Mouse (Mus musculus): ENCODE measurements around the gene Dmrt3. TPM values are rescaled to one million over a fixed set of nuclear protein-coding genes. Genes with fewer than 3 reads are reported as not detected.

Gene Dmrt3
- total RNA-seq (2021), result not detected
- long read RNA-seq, experiment 1, result 0 reads
- long read RNA-seq, experiment 2, result 0 reads

DNA sequence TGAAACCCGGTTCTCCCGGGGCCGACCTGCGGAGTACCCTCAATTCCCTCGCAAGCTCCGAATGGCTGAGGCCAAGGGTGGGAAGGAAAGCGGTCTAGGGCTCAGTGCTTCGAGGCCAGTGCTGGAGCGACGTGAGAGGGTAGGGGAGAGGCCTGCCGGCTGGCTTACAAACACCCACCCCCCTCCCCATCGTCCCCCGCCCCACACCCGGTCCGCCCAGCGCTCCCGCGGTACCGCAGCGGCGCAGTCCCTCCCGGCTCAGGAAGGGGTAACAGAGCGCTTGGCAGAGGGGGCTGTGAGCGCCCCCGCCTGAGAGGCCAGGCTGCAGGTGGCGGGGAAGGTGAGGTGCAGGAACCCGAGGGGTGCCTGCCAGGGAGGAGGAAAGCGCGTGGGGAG, at the start of gene Dmrt3:
Dmrt3 (plus strand) TSS at position 287 of the 396 bp plus-strand sequence.
- DNase-seq, result no peak
- intact Hi-C loops (cut with DNase I; ENCODE audit: low total_unique reads), result no loop called here

DNA sequence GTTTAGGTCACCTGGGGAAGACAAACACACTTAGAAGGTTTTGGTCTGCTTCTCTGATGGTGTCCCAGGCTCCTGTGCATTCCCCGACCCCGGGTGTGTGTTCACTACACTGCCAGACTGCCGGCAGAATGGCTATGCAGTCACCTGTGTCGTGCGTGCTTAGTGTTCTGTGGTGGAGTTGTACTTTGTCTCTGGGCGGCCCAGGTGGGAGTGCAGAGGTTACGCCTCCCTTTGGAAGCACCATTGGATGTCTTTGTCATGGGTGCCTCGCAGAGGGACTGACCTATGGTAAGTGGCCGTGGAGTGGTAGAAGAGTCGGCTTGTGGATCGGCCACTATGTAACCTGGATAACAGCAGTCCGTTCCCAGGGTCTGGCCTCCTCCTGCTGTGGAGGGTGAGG, 45.7 kb upstream of the Dmrt3 start:
- DNase-seq, result no peak
- intact Hi-C loops (cut with DNase I; ENCODE audit: low total_unique reads), result no loop called here

DNA sequence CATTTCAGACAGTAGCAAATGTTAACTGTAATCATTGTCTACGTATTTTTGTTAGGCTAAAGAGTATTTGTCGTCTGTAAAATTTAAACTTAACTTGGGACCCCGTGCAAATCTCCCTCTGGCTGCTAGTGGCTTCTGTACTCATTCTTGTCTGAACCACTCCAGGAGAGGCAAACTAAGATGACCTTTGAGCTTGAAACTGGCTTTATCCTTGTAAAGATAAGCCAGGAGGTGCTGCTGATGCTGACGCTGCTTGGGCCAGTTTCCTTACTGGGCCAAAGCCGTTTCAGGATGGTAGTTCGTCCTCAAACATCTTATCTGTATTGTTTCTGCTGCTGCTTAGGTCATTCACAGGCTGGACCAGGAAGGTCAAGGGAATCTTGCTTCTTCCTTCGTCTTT, 40.3 kb upstream of the Dmrt3 start:
- intact Hi-C loops (cut with DNase I; ENCODE audit: low total_unique reads), result no loop called here

DNA sequence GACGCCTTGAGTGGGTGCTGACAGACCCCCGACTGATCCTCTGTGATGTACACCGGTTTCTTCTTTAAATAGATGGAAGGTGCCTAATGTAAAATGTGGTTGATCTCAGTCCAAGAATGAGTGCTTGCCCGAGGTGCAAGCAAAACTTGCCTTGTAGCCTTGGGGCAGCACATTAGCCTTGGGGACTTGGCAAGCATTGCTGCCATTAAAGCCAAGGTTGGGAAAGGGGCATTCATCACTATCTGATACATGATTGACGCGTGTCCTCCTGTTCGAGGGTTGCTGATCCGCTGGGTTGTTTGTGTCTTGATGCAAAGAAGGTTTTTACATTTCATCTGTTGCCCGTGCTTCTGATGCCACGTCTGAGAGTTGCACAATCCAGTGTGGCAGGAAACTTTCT, 35.7 kb upstream of the Dmrt3 start:
- intact Hi-C loops (cut with DNase I; ENCODE audit: low total_unique reads), result no loop called here
- no peak for DNase-seq

More for the DNA sequence above, 40.3 kb upstream of the Dmrt3 start:
- no peak for DNase-seq

DNA sequence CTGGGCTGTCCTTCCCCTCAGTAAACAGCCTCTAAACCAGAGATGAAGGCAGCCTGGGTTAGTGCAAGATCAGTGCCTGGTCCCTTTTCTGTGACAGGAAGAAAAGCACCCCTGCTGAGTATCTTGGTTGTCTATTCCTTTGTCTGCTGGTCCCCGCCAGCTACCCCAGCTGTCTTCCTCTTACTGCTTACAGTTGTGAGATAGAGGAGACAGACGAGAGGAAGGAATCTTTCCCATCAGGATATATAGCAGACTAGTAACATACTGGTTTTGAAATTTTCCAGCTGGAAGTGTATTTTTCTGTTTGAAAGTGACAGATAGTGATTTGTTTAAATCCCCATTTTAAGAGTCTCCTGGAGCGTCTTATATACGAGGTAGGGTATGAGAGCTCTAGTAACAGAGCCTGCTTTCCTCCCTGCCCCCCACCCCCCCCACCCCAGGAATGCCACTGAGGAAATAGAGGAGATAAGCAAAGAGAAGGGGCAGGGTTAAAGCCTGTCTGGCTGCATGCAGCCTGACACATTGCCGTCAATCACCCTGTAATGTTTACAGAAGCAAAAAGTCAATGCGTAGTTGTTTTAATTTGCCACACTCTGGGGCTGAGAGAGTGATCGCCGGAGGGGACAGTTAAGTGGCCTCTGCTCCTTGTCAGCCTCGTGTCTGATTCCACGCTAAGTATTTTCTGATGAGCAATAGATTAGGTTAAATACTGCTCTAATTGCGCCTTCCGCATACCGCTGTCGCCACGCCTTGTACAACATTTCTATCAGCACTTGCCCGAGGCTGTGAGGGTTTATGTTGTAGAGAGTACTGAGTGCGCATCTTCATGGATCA, 34.9 kb upstream of the Dmrt3 start:
- intact Hi-C loops (cut with DNase I; ENCODE audit: low total_unique reads), result no loop called here
- DNase-seq, result no peak

DNA sequence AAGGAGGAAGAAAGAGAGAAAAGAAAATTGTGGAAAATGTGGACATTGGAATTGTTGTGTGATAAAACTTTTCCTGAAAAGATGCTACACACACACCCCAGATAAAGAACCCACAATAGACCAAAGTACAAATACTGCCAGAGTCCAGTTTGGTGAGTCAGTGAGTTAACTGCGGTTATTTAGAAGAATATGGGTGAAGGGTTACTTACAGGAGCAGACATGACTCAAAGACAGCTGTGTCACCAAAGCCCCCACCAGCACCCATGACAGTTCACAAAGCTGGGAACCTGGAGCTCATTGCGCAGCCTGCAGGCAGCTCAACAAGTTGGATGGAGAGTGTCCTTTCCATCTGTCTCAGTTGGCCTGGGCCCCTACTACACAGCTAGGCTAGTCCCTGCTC, 31.7 kb upstream of the Dmrt3 start:
- no peak for DNase-seq

DNA sequence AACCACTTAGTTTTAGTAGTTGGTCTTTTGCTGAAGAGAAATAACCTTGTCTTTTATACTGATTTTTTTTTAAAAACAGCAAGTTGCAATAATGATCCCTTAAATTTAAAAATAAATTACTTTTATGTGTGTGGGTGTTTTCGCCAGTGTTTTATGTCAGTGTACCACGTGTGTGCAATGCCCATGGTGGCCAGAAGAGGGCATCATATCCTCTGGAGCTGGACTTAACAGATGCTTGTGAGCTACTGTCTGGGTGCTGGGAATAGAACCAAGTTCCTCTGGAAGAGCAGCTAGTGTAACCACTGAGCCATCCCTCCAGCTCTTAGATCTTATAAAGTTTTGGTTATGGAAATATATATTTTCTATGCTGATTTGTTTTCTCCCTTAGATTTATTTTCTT, 30.7 kb upstream of the Dmrt3 start:
- DNase-seq, result no peak
- intact Hi-C loops (cut with DNase I; ENCODE audit: low total_unique reads), result no loop called here

More for the DNA sequence above, 31.7 kb upstream of the Dmrt3 start:
- intact Hi-C loops (cut with DNase I; ENCODE audit: low total_unique reads), result no loop called here

DNA sequence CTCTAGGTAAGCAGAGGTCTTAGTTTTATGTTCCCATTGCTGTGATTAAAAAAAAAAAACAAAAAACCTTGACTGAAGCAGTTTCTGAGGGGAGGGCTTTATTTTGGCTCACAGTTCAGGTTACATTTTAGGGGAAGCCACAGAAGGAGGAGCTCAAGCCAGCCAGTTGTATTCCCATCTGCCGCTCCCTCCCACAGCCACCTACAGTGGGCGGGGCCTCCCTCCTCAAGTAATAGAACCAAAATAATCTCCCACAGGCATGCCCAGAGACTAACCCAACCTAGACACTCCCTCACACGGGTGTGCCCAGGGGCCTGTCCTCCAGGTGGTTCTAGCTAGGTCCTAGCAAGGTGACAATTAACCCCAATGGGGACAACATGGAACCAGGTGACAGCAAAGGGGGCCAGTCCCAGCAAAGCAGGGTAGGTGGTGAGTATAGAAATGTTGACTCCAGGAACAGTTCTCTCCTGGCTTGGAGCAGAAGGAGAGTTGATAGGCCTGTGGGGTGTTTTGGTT, 12.3 kb upstream of the Dmrt3 start:
- DNase-seq, result no peak

DNA sequence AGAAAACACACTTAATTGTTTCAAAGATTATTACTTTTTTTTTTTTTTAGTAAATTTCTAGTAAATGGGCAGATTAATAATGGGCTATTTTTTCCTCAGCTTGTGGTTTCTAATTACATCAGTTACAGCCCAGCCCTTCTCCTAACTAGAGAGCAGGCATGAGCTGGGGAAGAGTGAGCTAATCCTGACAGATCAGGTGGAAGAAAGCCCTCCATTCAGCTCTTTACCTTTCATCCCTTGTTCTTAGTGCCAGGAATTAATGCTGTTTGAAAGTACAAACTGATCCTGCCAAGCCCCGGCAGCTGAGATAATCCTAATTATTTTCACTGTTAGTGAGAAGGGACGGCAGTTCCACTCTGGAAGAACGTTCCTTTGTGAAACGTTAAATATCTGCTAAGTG, 11.5 kb upstream of the Dmrt3 start:
- DNase-seq, result no peak
- intact Hi-C loops (cut with DNase I; ENCODE audit: low total_unique reads), result no loop called here

More for the DNA sequence above, 12.3 kb upstream of the Dmrt3 start:
- intact Hi-C loops (cut with DNase I; ENCODE audit: low total_unique reads), result no loop called here

DNA sequence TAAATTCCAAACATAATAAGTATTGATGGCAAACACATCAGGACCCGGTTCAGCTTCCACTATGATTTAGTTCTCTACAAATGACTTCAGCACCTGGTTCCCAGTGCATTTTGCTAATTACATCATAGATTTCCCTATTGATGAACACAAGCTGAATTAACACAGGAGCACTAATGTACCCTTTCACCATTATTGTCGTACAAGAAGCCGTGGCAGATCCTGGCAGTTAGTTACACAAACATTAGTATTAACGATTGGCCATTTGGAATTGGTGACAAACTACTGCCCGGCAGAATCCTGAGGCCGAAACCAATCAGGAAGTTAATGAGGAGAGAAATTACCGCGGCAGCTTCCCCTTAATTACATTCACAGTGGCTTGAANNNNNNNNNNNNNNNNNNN, 8.1 kb upstream of the Dmrt3 start:
- intact Hi-C loops (cut with DNase I; ENCODE audit: low total_unique reads), result no loop called here
- DNase-seq, result no peak

DNA sequence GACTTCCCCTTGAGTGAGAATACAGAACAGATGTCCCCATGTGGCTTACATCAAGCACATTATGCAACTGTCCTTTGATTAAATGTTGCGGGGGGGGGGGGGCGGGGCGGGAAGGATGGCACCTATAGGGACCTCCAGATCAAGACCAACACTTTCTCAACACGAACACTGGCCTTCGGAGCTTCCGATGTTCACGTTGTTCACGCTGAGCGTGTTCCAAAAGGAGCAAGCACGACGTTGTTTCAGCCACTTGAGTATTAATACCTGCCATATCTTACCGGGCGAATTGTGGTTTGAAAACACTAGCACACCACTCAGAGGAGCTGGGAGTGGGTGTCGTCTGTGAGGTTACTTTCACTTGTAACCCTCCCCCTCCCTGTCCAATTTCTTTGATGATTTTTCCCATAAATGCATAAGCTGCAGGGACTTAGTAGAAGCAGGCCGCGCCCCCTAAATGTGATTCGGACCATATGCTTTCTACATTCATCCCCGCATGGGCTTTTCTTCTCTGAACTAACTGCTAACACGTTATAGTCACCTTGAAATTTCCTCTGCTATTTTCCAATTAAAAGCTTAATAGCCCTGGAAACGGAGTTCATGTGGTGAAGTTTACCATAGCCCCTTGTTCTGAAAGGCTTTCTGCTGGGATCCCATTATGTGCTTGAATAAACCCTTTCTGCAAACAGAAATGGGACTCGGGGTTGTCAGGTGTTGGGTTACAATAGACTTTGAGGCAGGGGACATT, 2.5 kb upstream of the Dmrt3 start:
- DNase-seq, result no peak
- intact Hi-C loops (cut with DNase I; ENCODE audit: low total_unique reads), result no loop called here

DNA sequence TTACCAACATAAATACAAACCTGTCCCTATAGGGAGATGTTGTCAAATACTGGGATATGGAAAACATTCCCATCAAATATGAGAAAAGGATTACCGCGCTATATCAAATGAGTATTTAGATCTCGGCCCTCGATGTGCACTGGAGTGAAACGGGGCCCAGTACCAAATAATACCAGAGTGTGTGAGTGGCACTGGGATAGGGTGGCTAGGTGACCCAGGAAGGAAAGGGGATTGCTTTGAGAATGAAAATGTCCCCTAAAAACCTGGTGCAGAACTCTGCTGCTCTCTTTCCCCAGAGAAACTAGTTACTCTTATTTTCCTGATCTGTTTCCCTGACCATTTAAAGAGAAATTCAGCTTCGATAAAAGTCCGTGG, 1.9 kb upstream of the Dmrt3 start:
- DNase-seq, result no peak
- intact Hi-C loops (cut with DNase I; ENCODE audit: low total_unique reads), result no loop called here

DNA sequence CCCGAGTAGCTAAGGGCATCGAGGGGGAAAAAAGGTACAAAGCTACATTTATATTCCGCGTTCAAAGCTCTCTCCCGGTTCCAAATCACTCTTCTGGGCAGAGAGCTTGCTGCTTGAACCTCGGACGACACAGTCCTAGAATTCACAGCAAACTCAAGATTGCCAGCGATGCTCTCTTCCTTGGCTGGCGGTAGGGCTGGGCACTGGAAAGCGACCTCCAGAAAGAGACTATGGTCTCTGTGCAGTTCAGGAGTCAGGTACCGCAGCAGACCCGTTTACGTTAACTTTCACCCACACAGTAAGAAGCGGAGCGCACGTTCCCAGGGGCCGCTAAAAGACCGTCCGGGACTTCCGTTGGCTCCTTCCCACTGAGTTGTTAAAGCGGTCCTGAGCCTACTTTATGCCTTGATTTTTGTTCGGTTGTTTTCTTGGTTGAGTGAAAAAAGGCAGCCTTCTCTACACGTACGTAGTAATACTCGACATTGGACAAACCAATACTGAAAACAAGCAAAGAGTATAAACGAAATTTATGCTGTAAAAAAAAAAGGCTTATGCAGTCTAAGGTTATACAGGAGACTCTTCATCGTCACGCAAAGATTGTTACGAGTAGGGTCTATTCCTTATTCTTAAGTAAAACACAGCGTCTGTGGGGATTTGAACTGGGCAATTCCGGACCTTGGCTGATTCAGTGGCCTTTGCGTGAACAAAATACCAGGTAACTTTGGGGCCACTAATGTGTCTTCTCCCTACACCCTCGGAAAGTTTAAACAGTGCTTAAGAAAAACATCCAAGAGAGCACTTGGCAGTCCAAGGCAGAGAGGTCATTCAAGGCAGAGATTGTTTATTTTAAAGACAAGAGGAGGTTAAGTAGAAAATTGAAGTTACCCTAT, 895 bp upstream of the Dmrt3 start:
- intact Hi-C loops (cut with DNase I; ENCODE audit: low total_unique reads), result no loop called here
- DNase-seq, result no peak

DNA sequence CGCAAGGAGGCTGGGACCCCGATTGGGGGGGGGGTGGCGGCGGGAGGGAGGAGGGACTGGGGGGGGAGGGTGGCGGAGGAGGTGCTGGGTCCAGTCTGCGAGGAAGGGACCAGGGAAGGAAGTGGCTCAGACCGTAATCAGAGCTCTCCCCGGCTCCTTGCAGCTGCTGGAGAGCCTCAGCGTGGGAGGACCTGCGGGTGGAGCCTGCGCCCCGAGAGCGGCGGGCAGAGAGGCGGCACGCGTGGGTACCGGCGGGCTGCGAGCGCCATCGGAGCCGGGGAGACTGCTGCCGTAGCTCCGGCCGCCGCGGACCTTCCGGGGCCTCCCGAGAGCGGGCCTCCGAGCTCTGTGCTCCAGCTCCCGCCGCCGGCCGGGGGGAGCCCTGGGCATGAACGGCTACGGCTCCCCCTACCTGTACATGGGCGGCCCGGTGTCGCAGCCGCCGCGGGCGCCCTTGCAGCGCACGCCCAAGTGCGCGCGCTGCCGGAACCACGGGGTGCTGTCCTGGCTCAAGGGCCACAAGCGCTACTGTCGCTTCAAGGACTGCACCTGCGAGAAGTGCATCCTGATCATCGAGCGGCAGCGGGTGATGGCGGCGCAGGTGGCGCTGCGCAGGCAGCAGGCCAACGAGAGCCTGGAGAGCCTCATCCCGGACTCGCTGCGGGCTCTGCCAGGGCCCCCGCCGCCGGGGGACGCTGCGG, 460 bp downstream of the Dmrt3 start:
- intact Hi-C loops (cut with DNase I; ENCODE audit: low total_unique reads), result no loop called here
- DNase-seq, result no peak

DNA sequence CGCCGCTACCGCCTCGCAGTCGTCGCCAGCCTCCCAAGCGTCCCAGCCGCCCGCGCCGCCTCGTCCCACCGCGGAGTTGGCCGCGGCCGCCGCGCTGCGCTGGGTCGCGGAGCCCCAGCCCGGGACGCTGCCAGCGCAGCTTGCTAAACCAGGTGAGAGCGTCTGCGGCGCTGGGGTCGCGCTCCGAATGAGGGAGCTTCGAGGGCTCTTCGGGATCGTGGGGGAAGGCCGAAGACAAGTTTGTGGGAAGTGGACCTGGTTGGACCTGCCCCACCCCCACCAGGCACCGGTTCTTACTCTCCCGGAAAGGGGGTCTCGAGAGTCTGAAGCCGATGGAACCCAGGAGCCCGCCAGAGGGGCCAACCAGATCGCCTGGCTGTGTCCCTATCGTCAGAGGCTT, 1.0 kb downstream of the Dmrt3 start:
- intact Hi-C loops (cut with DNase I; ENCODE audit: low total_unique reads), result no loop called here
- no peak for DNase-seq

DNA sequence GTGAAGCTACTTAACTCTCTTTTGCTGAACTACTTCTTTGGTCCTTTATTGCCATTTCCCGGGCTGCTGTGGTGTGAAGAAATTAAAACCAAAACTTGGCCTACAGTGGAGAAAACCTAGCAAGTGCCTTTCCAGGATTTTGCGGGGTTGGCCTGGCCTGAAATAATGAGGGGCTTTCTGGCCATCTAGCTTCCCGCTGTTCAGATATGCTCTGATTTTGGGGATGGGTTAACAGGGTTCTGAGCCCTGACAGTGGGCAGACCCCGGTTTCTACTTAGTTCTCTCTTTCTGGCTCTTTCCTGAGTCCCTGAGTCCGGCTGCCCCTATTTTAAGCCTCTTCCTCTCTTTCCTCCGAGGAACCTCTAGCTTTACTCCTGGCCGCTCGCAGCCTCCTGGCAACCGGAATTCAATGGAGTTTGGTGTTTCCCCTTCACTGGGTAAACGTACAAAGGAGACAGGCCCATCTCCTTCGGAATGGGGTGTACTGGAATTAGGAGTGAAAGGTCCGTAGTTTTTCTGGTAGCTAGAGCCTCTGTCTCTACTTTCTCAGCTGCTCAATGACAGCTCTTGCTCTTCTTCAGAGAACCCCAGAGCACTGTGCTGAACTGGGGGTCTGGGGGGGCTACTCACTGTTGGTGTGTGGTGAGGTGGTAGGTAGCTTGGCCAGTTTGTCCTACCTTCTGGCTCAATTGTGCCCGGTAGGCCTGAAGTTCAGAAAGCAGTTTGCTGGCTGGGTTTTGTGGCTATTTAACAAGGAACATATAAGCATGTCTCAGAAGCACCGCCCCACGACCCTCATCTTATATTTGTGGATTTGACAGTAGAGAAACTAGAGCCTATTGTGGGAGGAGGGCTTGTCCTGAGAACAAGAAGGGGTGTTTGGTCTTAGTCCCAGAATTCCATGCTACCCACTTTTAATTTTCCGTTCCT, 2.0 kb downstream of the Dmrt3 start:
- intact Hi-C loops (cut with DNase I; ENCODE audit: low total_unique reads), result no loop called here
- DNase-seq, result no peak

DNA sequence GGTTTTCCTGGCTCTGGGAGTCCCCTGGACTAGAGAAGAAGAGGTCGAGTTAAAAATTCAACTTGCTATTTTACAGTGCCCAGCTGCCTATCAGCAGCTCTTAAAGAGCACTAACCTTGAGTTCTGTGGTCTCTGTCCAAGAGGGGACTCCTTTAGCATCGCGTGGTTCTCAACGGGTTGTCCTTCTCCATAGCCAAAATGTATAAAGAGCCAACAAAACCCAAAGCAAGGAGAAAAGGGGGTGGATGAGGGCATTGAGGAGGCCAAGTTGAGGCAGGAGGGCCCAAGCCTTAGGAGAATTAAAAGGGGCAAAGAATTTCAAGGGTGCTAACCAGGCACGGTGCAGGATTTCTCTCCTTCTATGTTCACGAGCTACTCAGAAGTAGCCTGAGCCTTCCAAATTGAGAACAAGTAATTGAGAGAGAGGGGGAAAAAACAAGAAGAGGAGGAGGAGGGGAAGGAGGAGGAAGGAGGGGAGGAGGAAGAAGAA, 2.8 kb downstream of the Dmrt3 start:
- intact Hi-C loops (cut with DNase I; ENCODE audit: low total_unique reads), result no loop called here
- no peak for DNase-seq

Measured in gastrocnemius, postnatal 14 days (tissue).